Mouse (Mus musculus) CH12.LX (cell line): ENCODE data around the gene Cacna1i. TPM values are rescaled to one million over a fixed set of nuclear protein-coding genes. Genes with fewer than 3 reads are reported as not detected.

ENCODE experiments used
- DNase-seq: peaks from one replicate; pipeline ENCODE4 v3.0.0-alpha.2; 2013; ENCODE audit errors: extremely low read depth
- H3K27ac ChIP-seq: 2 replicates; pipeline ENCODE4 v1.5.1; 2012; ENCODE audit warnings: low read depth, mild to moderate bottlenecking, control low read depth, moderate library complexity; ENCODE audit not compliant: insufficient read depth
- H3K27me3 ChIP-seq: replicated peaks from 2 replicates; pipeline ENCODE3; 2012; ENCODE audit warnings: inconsistent platforms
- H3K36me3 ChIP-seq, 2 experiments: replicated peaks in 1 of 2; 2 replicates each; pipeline versions ENCODE3 to v1.6.1; 2012; ENCODE audit warnings: inconsistent platforms in 1 of 2, low read length in 1 of 2, mild to moderate bottlenecking in 1 of 2, mixed read lengths in 1 of 2, moderate library complexity in 1 of 2; ENCODE audit not compliant: control insufficient read depth in 1 of 2, insufficient read depth in 1 of 2
- H3K4me1 ChIP-seq, 2 experiments: 2 replicates each; pipeline ENCODE4 v1.6.1; 2012; ENCODE audit warnings: inconsistent platforms in 1 of 2, moderate library complexity in 1 of 2; ENCODE audit not compliant: insufficient read depth in 2 of 2, control insufficient read depth in 1 of 2
- H3K4me2 ChIP-seq: 2 replicates; pipeline ENCODE4 v1.6.1; 2012; ENCODE audit warnings: low read depth, mild to moderate bottlenecking, control low read depth; ENCODE audit not compliant: poor library complexity, insufficient read depth, severe bottlenecking
- H3K4me3 ChIP-seq, 3 experiments: fragments of 150-350 bp in 1 of 3; sonication (generic) in 1 of 3; replicated peaks in 1 of 3; 2 replicates each; pipeline versions ENCODE3 to v1.5.1; 2011 to 2012; ENCODE audit warnings: low read depth in 2 of 3, low read length in 2 of 3, mild to moderate bottlenecking in 2 of 3, moderate library complexity in 2 of 3, control low read depth in 1 of 3, improper control_type of control experiment in 1 of 3, inconsistent platforms in 1 of 3, mixed read lengths in 1 of 3; ENCODE audit not compliant: poor library complexity in 1 of 3
- H3K79me2 ChIP-seq: replicated peaks from 2 replicates; pipeline ENCODE4 v1.6.1; 2012; ENCODE audit warnings: mild to moderate bottlenecking, moderate library complexity; ENCODE audit not compliant: control insufficient read depth, poor library complexity, insufficient read depth, severe bottlenecking; ENCODE audit errors: extremely low read depth
- H3K9ac ChIP-seq: 2 replicates; pipeline ENCODE4 v1.6.1; 2012; ENCODE audit warnings: low read depth, mild to moderate bottlenecking, control low read depth, moderate library complexity; ENCODE audit not compliant: insufficient read depth
- H3K9me3 ChIP-seq: replicated peaks from 2 replicates; pipeline ENCODE3; 2012; ENCODE audit warnings: low read length, inconsistent platforms, mixed read lengths
- CHD1 ChIP-seq: IDR thresholded peaks from 2 replicates; pipeline ENCODE4 v1.6.1; 2012; ENCODE audit warnings: low read depth, low read length, improper control_type of control experiment, inconsistent platforms
- CTCF ChIP-seq, 2 experiments: IDR thresholded peaks in 1 of 2; conservative IDR thresholded peaks in 1 of 2; 2 replicates each; pipeline ENCODE4 v1.5.1; 2011 to 2012; ENCODE audit warnings: low read depth in 2 of 2, low read length in 2 of 2, improper control_type of control experiment in 1 of 2, inconsistent platforms in 1 of 2, mild to moderate bottlenecking in 1 of 2, moderate library complexity in 1 of 2
- ETS1 ChIP-seq: conservative IDR thresholded peaks from 2 replicates; pipeline ENCODE4 v1.6.1; 2012; ENCODE audit warnings: low read depth, mild to moderate bottlenecking, inconsistent platforms, low read length, improper control_type of control experiment, moderate library complexity
- GABPA ChIP-seq: IDR thresholded peaks from 2 replicates; pipeline ENCODE4 v1.6.1; 2012; ENCODE audit warnings: low read depth, low read length, improper control_type of control experiment, inconsistent platforms; ENCODE audit not compliant: insufficient replicate concordance
- HCFC1 ChIP-seq: IDR thresholded peaks from 2 replicates; pipeline ENCODE4 v1.6.1; 2012; ENCODE audit warnings: low read depth, mild to moderate bottlenecking, inconsistent platforms, low read length, improper control_type of control experiment
- JUN ChIP-seq: IDR thresholded peaks from 2 replicates; pipeline ENCODE4 v1.6.1; 2011; ENCODE audit warnings: low read depth, mild to moderate bottlenecking, low read length, improper control_type of control experiment, moderate library complexity; ENCODE audit not compliant: insufficient read depth
- JUND ChIP-seq: conservative IDR thresholded peaks from 2 replicates; pipeline ENCODE4 v1.6.1; 2011; ENCODE audit warnings: low read depth, low read length, improper control_type of control experiment
- KAT2A ChIP-seq: IDR thresholded peaks from 2 replicates; pipeline ENCODE4 v1.6.1; 2012; ENCODE audit warnings: low read length, improper control_type of control experiment, inconsistent platforms; ENCODE audit not compliant: insufficient replicate concordance
- MXI1 ChIP-seq: IDR thresholded peaks from 2 replicates; pipeline ENCODE4 v1.6.1; 2011; ENCODE audit warnings: mild to moderate bottlenecking, low read depth, low read length, improper control_type of control experiment
- NRF1 ChIP-seq: IDR thresholded peaks from 2 replicates; pipeline ENCODE4 v1.6.1; 2014; ENCODE audit warnings: low read depth, mild to moderate bottlenecking, inconsistent platforms, low read length, improper control_type of control experiment, moderate library complexity
- PAX5 ChIP-seq: IDR thresholded peaks from 2 replicates; pipeline ENCODE4 v1.6.1; 2012; ENCODE audit warnings: low read length, inconsistent platforms, mixed read lengths
- POLR2A ChIP-seq: IDR thresholded peaks from 2 replicates; pipeline ENCODE4 v1.6.1; 2011; ENCODE audit warnings: low read depth, mild to moderate bottlenecking, improper control_type of control experiment, low read length
- RAD21 ChIP-seq: IDR thresholded peaks from 2 replicates; pipeline ENCODE4 v1.6.1; 2011; ENCODE audit warnings: low read depth, mild to moderate bottlenecking, low read length, improper control_type of control experiment, moderate library complexity
- SIN3A ChIP-seq: IDR thresholded peaks from 2 replicates; pipeline ENCODE4 v1.6.1; 2012; ENCODE audit warnings: low read length, improper control_type of control experiment, inconsistent platforms
- ZC3H11A ChIP-seq: IDR thresholded peaks from 2 replicates; pipeline ENCODE4 v1.6.1; 2012; ENCODE audit warnings: low read depth, mild to moderate bottlenecking, inconsistent platforms, low read length, improper control_type of control experiment
- ZMIZ1 ChIP-seq: IDR thresholded peaks from 2 replicates; pipeline ENCODE4 v1.6.1; 2012; ENCODE audit warnings: low read depth, mild to moderate bottlenecking, inconsistent platforms, low read length, improper control_type of control experiment
- ZNF384 ChIP-seq: IDR thresholded peaks from 2 replicates; pipeline ENCODE4 v1.6.1; 2012; ENCODE audit warnings: low read depth, low read length, improper control_type of control experiment, inconsistent platforms
- dilution Hi-C: fragments of 300-500 bp; cut with MboI; formaldehyde crosslinking; loops from 2 replicates; pipeline ENCODE4 v1.14.3; 2020; ENCODE audit warnings: low sequenced_read_pairs; ENCODE audit not compliant: extremely low pct_unique_long_range_greater_than_20kb, extremely low pct_ligation_motif_present
- in situ Hi-C: fragments of 300-500 bp; cut with MboI; formaldehyde crosslinking; loops from 3 replicates; pipeline ENCODE4 v1.14.3; 2019; ENCODE audit warnings: low sequenced_read_pairs, low pct_ligation_motif_present, low pct_unique_long_range_greater_than_20kb, mixed read lengths
- polyA plus RNA-seq: library from polyadenylated mRNA; unstranded; fragments of >175 nt; gene quantifications from 2 replicates; pipeline ENCODE4 v1.2.1, GENCODE M21; 2012; ENCODE audit warnings: low read depth; ENCODE audit not compliant: insufficient read length
- total RNA-seq, 2 experiments: library from RNA; depleted of rRNA; stranded (reverse); fragments of 300-350 nt in 1 of 2; fragments of >200 nt in 1 of 2; gene quantifications; 2 replicates each; pipeline ENCODE4 v1.2.3; 2012 to 2014

Cacna1i gene
- total and polyA plus RNA-seq, 3 experiments = under 0.01 TPM; not detected in 2

DNA sequence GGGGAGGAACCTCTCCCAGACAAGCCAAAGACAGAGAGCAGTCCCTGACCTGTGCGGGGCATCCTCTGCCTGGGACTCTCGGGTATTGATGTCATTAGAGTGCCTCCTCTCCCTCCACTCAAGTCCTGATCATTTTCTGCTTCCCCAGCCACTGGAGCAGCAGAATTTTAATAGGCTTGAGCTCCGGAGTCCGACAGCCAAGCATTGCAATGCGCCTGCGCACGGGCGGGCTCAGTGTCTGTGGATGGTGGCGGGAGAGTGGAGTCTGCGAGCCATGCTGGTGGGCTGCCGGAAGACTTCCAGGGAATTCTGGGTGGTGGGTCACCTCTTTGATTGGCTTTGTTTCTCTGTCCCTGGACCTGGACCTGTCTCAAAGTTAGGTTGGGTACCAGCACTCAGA lies 143.3 kb downstream of the Cacna1i start:
- H3K4me3 ChIP-seq = no peak overlapping the region
- dilution Hi-C loops = no loop called here
- H3K27me3 ChIP-seq = peaks cover 69% of the 10 kb centered on the region
- no peaks in the 10 kb centered on the region for H3K79me2 ChIP-seq
- no peak for TF ChIP-seq MXI1
- TF ChIP-seq JUND = no peak
- no peak for TF ChIP-seq NRF1
- no peak for TF ChIP-seq SIN3A
- no peak for TF ChIP-seq PAX5
- TF ChIP-seq RAD21 = no peak
- TF ChIP-seq ZC3H11A = no peak
- no peak for TF ChIP-seq ZNF384
- TF ChIP-seq CTCF (conservative IDR thresholded peaks at IDR 0.05 in 1 of 2, IDR thresholded peaks at IDR 0.05 in 1 of 2; ENCODE audit: low read depth in 2 of 2, low read length in 2 of 2) = no peak
- no peak for TF ChIP-seq GABPA
- no peak for TF ChIP-seq ETS1
- no peak for TF ChIP-seq HCFC1
- no peak for TF ChIP-seq JUN
- H3K4me1 ChIP-seq = no peaks in the 10 kb centered on the region
- no peaks in the 10 kb centered on the region for H3K9me3 ChIP-seq
- in situ Hi-C loops = no loop called here
- no peak for DNase-seq
- no peak overlapping the region for H3K27ac ChIP-seq
- no peaks in the 10 kb centered on the region for H3K36me3 ChIP-seq
- H3K4me2 ChIP-seq = no peak overlapping the region
- no peak overlapping the region for H3K9ac ChIP-seq

DNA sequence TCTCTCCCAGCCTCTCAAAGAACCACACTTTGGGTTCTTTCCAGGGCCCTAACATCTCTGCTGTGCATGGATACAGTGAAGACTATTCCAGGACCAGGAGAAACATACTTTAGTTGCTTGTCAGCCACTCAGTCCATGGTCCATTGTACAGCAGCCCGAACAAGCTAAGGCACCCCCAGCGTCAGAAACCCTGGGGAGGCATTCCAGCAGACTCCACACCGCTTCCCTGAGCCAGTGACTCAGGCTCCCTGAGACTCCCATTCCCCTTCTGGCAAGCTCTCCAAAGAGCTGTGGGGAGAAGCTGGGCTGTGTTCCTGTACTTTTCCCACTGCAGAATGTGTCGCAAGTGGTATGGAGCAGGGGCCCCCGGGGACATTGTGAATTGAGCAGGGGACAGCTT lies 149.9 kb downstream of the Cacna1i start:
- Histone ChIP-seq H3K27ac (no peak overlapping the region), H3K4me3 (no peak overlapping the region), H3K36me3 (no peaks in the 10 kb centered on the region), H3K9me3 (peaks cover 15% of the 10 kb centered on the region), H3K79me2 (no peaks in the 10 kb centered on the region), H3K27me3 (peaks cover 46% of the 10 kb centered on the region), H3K4me2 (no peak overlapping the region), H3K4me1 (no peaks in the 10 kb centered on the region), H3K9ac (no peak overlapping the region)
- in situ Hi-C loops = no loop called here
- no peak for DNase-seq
- dilution Hi-C loops = no loop called here
- TF ChIP-seq POLR2A (no peak), SIN3A (no peak), NRF1 (no peak), CHD1 (no peak), HCFC1 (no peak), KAT2A (no peak), ZMIZ1 (no peak)
